Mouse (Mus musculus) kidney, postnatal 4 days (tissue): ENCODE data around the gene Cacnb2.
A peak's percentile ranks its signal among the peaks of the same experiment; 100 is the strongest.

Experiments used
- DNase-seq, 2 experiments: peaks; one replicate each; pipeline ENCODE4 v3.0.0; 2021; ENCODE audit warnings: mixed read lengths in 2 of 2

The Cacnb2 gene

DNA sequence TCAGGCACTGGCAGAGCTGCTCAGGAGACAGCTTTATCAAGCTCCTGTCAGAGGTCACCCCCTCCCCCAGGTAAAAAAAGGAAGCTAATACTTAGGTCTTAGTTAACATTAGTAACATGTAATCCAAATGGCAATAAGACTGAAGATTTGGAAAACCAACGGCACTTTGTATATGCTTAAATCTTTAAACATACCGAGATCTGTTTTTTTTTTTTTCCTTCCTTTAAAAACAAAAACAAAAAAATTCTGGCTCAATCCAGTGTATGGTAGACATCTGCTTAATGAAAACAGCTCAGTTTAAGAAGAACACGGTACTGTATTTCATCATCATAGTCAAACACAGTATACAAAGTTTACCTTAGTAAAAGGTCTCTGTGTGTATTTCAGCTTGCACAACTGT is at the start of gene Cacnb2:
Gene Cacnb2 (plus strand): TSS at position 301 of the 400 bp plus-strand sequence.
- no peak for DNase-seq

GRCm38 (mm10) chr2:14568020-14568419 is 34.9 kb upstream of the Cacnb2 start:
- DNase-seq, result no peak

DNA sequence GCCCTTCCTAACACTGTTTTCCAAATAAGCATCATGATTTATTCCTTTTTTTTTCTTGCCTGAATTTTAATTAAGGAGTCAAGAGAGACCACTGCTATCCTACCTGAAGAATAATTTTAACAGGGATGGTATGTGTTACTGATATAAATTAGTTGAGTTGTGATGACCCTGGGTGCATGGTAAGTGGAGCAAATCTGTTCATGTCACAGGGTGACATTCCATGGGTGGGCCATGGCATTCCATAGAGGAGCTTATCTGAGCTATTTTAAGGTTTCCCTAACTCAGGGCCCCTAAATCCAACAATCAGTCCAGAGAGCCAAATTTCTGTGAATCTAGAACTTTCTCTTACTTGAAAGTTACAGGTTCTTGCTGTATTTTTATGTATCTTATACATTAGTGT is 31.6 kb upstream of the Cacnb2 start:
- DNase-seq, result no peak

DNA sequence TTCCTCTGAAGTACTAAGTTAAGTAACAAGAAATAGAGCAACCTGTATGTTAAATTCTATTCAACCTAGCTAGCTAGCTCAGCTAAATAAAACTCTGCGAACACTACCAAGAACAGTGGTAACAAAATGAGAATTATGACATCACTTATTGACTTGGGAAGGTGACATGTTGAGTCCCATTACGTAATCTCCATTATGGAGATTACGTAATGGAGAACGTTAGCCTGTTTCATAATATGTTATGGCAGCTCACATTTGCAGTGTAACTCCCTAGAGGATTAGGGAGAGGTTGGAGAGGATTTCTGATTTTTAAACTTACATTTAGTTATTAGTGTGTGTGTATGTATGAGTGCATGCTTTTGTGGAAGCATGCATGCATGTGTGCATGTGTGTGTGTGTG is 13.3 kb upstream of the Cacnb2 start:
- DNase-seq, result no peak

GRCm38 (mm10) chr2:14597909-14598563 is 4.9 kb upstream of the Cacnb2 start:
- DNase-seq, result no peak

GRCm38 (mm10) chr2:14603784-14604781 is 1.2 kb downstream of the Cacnb2 start:
- peak; percentile 73 to 81 for DNase-seq

GRCm38 (mm10) chr2:14604791-14605190 is 1.9 kb downstream of the Cacnb2 start:
- DNase-seq, result peak; percentile 64 to 72

DNA sequence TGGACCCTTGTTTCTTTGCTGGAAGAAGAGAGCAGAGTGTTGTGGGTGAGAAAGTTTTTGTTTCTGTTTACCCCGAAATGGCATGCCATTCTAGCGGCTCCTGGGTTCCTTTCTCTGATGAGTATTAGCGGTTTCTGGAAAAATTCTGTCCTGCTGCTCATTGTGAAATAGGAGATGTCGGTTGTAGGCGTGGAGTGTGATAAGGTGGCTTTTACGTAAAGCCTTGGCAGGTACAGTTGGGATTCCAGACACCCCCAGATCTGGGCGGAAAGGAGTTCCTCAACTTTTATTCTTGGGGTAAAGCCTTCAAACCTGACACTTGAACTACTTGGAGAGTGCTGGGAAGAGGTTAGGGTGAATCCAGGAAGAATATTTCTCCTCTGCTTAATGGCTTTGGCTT is 2.3 kb downstream of the Cacnb2 start:
- no peak for DNase-seq

DNA sequence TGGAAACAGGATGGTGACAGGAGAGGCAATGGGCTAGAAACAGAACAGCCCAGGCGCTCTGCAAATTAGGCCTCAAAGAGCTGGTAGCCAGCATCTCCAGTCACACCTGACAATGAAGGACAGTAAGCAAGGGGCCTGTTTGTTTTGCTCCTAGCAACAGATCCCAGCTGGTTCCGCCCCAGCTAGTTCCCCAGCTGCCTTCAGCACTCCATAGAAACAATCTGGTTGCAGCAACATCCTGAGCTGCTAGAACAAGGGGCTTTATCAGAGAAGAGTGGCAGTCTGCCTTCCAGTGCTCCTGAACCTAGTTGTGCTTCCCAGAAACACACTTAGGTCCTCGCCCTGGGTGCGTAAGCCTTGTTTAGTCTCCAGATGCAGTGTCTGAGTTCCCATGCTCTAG is 5.7 kb downstream of the Cacnb2 start:
- DNase-seq, result no peak

GRCm38 (mm10) chr2:14612705-14613104 is 9.8 kb downstream of the Cacnb2 start:
- no peak for DNase-seq

- no peak for DNase-seq
Measured at GRCm38 (mm10) chr2:14616361-14616760, 13.5 kb downstream of the Cacnb2 start.

GRCm38 (mm10) chr2:14620120-14620853 is 17.4 kb downstream of the Cacnb2 start:
- peak in 1 of 2 experiments; percentile 8 for DNase-seq

DNA sequence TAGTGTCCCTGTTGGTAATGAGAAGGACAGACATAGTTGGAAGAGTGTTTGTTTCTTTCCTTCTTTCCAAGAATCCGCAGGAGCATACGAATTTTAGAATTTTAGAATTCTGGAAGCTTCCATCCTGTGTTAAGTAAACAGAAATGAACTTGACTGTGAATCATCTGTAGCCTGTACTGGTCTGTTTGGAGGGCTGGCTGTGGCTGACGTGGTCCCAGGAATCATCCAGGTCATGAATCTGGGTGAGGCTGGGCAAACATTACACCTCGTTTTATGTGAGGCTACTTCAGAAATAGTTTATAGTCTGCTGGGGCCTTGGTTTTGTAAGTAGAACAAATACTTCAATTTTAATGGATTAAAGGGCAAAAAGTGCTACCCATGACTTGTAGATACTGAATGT is 18.0 kb downstream of the Cacnb2 start:
- DNase-seq, result no peak

DNA sequence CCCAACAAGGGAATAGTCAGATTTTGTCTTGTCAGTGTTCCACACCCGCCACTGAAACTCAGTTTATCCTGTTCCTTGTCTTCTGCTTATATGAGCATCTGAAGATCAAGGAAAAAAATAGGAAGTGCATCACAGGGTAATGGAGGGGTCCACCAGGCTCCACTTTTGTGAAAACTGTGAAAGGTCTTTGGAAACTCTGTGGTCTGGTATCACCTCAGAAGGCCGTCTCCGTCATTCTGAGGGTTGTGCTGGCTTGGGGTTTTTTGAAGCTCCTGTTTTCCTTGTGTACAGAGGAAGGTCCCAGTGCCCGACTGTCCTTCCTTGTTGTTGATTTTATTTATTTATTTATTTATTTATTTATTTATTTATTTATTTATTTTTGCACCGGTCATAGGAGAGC is 20.9 kb downstream of the Cacnb2 start:
- DNase-seq, result no peak

DNA sequence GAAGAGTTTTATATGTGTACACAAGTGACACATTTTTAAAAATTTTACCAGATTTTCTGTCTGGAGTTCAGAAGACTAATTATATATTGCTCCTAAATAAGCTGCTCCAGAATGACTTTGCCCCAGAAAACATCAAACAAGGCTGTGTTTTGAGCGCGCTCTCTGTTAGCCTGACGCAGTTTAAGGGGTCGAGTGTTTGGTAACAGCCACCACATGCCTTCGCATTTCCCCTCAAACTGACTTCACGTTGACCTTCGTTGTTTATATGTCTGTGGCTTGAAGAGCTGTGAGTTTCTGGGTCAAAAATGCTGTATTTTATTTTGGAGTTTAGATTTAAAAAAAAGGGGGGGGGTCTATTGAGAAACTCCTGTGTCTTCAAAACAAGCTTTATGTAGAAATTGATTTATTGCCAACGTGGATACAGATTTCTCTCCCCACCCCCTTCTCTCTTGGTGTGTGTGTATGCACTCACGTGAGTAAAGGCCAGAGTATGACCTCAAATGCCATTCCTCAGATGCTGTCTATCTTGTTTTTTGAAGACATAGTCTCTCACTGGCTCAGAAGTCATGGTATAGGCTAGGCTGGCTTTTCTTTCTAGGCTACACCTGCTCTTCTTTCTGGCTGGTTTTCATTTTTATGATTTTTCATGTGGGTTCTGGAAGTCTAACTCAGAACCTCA is 27.1 kb downstream of the Cacnb2 start:
- no peak for DNase-seq

DNA sequence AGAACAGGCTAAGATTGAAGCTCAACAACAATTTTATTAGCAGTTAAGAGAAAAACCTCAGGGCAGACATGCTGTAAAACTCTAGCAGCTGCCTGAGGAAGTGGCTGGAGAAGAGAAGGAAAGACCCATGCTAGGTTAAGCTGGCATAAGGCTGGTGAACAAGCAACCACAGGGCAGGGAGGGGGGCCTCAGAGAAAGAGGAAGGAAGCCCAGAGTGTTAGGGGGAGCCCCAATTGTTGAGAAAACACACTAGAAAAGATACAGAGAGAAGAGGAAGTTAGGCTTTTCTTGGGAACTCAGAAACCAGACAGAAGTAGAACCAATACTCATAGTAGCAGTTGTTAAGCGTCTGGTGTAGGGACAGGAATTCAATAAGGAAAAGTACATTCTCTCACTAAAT is 28.7 kb downstream of the Cacnb2 start:
- DNase-seq, result no peak

- no peak for DNase-seq
Measured at GRCm38 (mm10) chr2:14633202-14633601, 30.3 kb downstream of the Cacnb2 start.

DNA sequence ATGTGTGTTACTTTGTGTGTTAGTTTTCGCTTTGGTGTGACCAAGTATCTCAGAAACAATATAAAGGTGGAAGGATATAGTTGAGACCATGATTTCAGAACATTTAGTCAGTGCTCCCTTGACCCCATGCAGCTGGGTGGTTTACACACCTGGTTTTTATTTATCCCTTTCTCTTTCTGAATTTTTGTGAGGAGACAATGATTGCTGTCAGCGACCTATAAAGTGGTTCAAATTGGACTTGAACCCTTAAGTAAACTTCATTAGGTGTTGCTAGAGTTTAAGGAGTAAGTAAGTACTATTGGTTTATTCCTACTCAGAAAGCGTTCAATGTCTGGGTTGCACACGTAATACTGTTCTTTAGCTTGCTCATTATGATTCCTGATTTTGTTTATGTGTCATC is 36.4 kb downstream of the Cacnb2 start:
- no peak for DNase-seq

GRCm38 (mm10) chr2:14639877-14640276 is 37.0 kb downstream of the Cacnb2 start:
- DNase-seq, result no peak

DNA sequence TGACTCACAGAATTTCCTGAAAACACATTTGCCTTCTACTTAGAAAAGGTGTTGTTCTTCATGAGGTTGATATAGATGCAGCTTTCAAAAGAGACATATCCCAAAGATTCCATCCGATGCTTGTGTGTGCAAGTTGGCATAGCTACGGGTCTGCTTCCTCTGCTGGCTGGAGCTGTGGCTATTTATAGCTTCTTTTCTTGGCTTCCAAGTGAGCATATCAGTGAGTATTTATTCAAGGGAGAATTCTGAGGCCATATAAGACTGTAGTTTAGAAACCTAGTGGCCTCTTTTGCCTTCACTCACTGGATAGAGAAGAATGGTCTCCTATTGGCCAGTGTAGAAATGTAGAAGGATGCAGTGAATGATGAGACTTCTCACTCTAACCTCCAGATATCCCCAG is 38.2 kb downstream of the Cacnb2 start:
- DNase-seq, result peak in 1 of 2 experiments; percentile 6

DNA sequence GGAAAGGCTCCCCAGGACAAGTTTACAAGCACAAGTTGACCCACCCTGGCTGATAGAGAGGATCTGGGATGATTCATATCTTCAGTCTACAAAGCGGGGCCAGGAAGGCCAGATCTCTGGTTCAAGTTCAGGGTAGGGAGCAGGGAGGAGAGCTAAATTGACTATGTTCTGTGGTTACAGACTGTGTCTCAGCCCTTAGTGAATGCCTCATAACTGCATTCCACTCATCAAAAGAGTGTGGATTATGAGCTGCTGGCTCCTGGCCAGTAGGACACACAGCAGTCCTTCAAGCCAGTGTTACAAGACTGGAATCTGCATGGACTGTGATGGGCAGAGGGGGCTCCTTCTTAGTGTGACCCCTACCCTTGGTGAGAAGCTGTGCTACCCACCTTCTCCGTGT is 48.4 kb downstream of the Cacnb2 start:
- peak; percentile 61 to 70 for DNase-seq

DNA sequence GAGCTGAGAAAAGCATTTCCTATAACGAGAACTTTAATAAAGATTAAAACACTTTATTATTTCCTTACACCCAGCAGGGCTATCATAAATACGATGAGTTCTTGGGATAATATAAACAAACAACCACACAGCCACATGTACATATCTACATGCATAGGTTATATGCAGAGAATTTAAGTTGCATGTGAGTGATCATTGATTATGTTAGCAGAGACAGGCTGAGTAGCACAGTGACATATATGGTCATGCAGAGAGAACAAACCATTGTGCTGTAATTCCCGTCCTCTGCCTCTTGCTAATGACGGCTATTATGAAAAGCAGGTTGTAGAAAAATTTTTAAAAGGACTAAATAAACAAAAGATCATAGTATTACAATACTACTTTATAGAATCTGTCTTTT is 53.8 kb downstream of the Cacnb2 start:
- DNase-seq, result no peak
